In the genomic region with DNA sequence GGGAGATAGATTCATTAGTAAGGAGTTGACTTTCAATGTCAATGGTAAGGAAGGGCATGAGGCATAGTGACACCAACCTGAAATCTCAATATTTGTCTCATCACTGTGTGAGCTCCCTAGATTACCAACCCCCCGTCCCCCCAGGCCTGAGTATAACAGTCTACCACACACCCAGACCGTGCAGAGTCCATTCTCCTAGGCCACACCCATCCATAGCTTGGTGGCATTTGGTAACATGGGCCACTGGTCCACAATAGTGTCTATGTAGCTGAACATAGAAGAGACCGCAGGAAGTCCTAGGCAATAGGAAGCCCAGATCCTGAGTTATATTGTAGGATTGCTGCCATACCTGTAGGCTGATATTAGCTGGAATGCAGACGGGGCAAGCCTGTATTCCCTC, we compare ENCODE assay signal across 25 mouse cellular contexts.
DNase-seq lines count a peak whose midpoint lies in the region; ATAC-seq lines count a peak whose summit lies in the region.
"Had no signal": no experiment of that assay in that cellular context is flagged by ENCODE, and none has a peak within 500 bp of the region (broad histone marks: within the 10 kb centered on the region; RNA-seq: fewer than 3 reads in every experiment).

No protein-coding gene starts in this region.

- no peaks in the 10 kb centered on the region for H3K27me3 ChIP-seq in hindbrain, embryonic 12.5 days
- no peaks in the 10 kb centered on the region for H3K27me3 ChIP-seq in hindbrain, embryonic 11.5 days (ENCODE audit: control insufficient read depth, insufficient read depth, low read length)
- H3K27me3 ChIP-seq in midbrain, embryonic 10.5 days (ENCODE audit: low read depth, poor library complexity, severe bottlenecking), result peaks cover 13% of the 10 kb centered on the region
- no peaks in the 10 kb centered on the region for H3K27me3 ChIP-seq in midbrain, embryonic 13.5 days
- no peaks in the 10 kb centered on the region for H3K27me3 ChIP-seq in intestine, embryonic 16.5 days (replicated peaks; ENCODE audit: control insufficient read depth, insufficient read depth, low read length)
- H3K27me3 ChIP-seq: embryonic facial prominence, embryonic 15.5 days; limb, embryonic 15.5 days; midbrain, embryonic 15.5 days; neural tube, embryonic 12.5 days had no signal

- no peaks in the 10 kb centered on the region for H3K9me3 ChIP-seq in hindbrain, embryonic 12.5 days (replicated peaks)
- no peaks in the 10 kb centered on the region for H3K9me3 ChIP-seq in hindbrain, embryonic 11.5 days (ENCODE audit: control insufficient read depth, low read length)
- H3K9me3 ChIP-seq in midbrain, embryonic 10.5 days (replicated peaks), result no peaks in the 10 kb centered on the region
- H3K9me3 ChIP-seq in midbrain, embryonic 13.5 days, result no peaks in the 10 kb centered on the region
- 0 out of 2 replicates have a peak, but pooled peaks cover 2% of the 10 kb centered on the region for H3K9me3 ChIP-seq in intestine, embryonic 16.5 days (ENCODE audit: control insufficient read depth, low read length)
- H3K9me3 ChIP-seq: embryonic facial prominence, embryonic 15.5 days; forebrain, embryonic 12.5 days; limb, embryonic 15.5 days; liver, embryonic 13.5 days; midbrain, embryonic 15.5 days; neural tube, embryonic 12.5 days had no signal

- ATAC-seq in hindbrain, embryonic 12.5 days (ENCODE audit: low FRiP score), result no peak
- no peak for ATAC-seq in hindbrain, embryonic 11.5 days (ENCODE audit: low FRiP score)
- ATAC-seq in midbrain, embryonic 13.5 days, result no peak
- peak; percentile 52; the same call in 1 of the 2 replicates for ATAC-seq in intestine, embryonic 16.5 days
- ATAC-seq: hindbrain, postnatal 0 days; midbrain, embryonic 15.5 days had no signal

- no peak overlapping the region for H3K4me3 ChIP-seq in hindbrain, embryonic 12.5 days
- no peak overlapping the region for H3K4me3 ChIP-seq in hindbrain, embryonic 11.5 days (ENCODE audit: low read depth, low read length)
- H3K4me3 ChIP-seq in midbrain, embryonic 10.5 days, result no peak overlapping the region
- no peak overlapping the region for H3K4me3 ChIP-seq in midbrain, embryonic 13.5 days (replicated peaks)
- H3K4me3 ChIP-seq in intestine, embryonic 16.5 days (ENCODE audit: low read length), result no peak overlapping the region
- H3K4me3 ChIP-seq: embryonic facial prominence, embryonic 15.5 days; forebrain, embryonic 12.5 days; limb, embryonic 10.5 days; limb, embryonic 15.5 days; liver, embryonic 13.5 days; midbrain, embryonic 15.5 days; neural tube, embryonic 12.5 days had no signal

- WGBS in hindbrain, embryonic 12.5 days, result 80% methylated on average over 4 of the region's 4 CpGs
- whole genome bisulfite sequencing in hindbrain, embryonic 11.5 days, result 81% methylated on average over 4 of the region's 4 CpGs
- WGBS in midbrain, embryonic 10.5 days, result 85% methylated on average over 4 of the region's 4 CpGs
- WGBS in midbrain, embryonic 13.5 days, result 92% methylated on average over 4 of the region's 4 CpGs
- WGBS in intestine, embryonic 16.5 days, result 83% methylated on average over 4 of the region's 4 CpGs

- H3K4me2 ChIP-seq in hindbrain, embryonic 12.5 days (replicated peaks), result no peak overlapping the region
- H3K4me2 ChIP-seq in hindbrain, embryonic 11.5 days (replicated peaks; ENCODE audit: low read depth, low read length), result no peak overlapping the region
- no peak overlapping the region for H3K4me2 ChIP-seq in midbrain, embryonic 13.5 days (replicated peaks)
- no peak overlapping the region for H3K4me2 ChIP-seq in intestine, embryonic 16.5 days (ENCODE audit: low read depth, low read length)
- H3K4me2 ChIP-seq: embryonic facial prominence, embryonic 15.5 days; forebrain, embryonic 12.5 days; heart, embryonic 11.5 days; limb, embryonic 15.5 days; liver, embryonic 13.5 days; midbrain, embryonic 15.5 days had no signal

- no peak overlapping the region for H3K9ac ChIP-seq in hindbrain, embryonic 12.5 days
- no peak overlapping the region for H3K9ac ChIP-seq in hindbrain, embryonic 11.5 days (ENCODE audit: low read depth, low read length)
- no peak overlapping the region for H3K9ac ChIP-seq in midbrain, embryonic 13.5 days (replicated peaks)
- no peak overlapping the region for H3K9ac ChIP-seq in intestine, embryonic 16.5 days (ENCODE audit: low read depth, low read length)
- H3K9ac ChIP-seq: embryonic facial prominence, embryonic 15.5 days; forebrain, embryonic 12.5 days; limb, embryonic 15.5 days; liver, embryonic 13.5 days; midbrain, embryonic 15.5 days; neural tube, embryonic 12.5 days had no signal

- no peak for DNase-seq in hindbrain, embryonic 11.5 days (ENCODE audit: low spot score)
- DNase-seq in midbrain, embryonic 10.5 days (ENCODE audit: low spot score), result no peak
- no peak for DNase-seq in layer of hippocampus, postnatal 14 days (ENCODE audit: low spot score in 2 of 2)
- DNase-seq: adrenal gland, postnatal 25 days; cerebellum, adult 11-12 months; cerebellum, adult 9-11 months; gastrocnemius, postnatal 10 days; heart, postnatal 36 days; kidney, adult 11 months; liver, embryonic 13.5 days; lung, adult 2 months; right cerebral cortex, postnatal 4 days; thymus, postnatal 4 days had no signal

- H3K36me3 ChIP-seq in hindbrain, embryonic 12.5 days, result no peaks in the 10 kb centered on the region
- no peaks in the 10 kb centered on the region for H3K36me3 ChIP-seq in hindbrain, embryonic 11.5 days (ENCODE audit: control insufficient read depth, insufficient read depth, low read length)
- H3K36me3 ChIP-seq in midbrain, embryonic 10.5 days, result no peaks in the 10 kb centered on the region
- H3K36me3 ChIP-seq in midbrain, embryonic 13.5 days, result no peaks in the 10 kb centered on the region
- no peaks in the 10 kb centered on the region for H3K36me3 ChIP-seq in intestine, embryonic 16.5 days (ENCODE audit: control insufficient read depth, insufficient read depth, low read length)
- H3K36me3 ChIP-seq: embryonic facial prominence, embryonic 15.5 days; forebrain, embryonic 12.5 days; limb, embryonic 10.5 days; limb, embryonic 15.5 days; liver, embryonic 13.5 days; midbrain, embryonic 15.5 days; neural tube, embryonic 12.5 days had no signal

- H3K4me1 ChIP-seq in hindbrain, embryonic 12.5 days, result peaks cover 35% of the 10 kb centered on the region
- H3K4me1 ChIP-seq in hindbrain, embryonic 11.5 days (replicated peaks; ENCODE audit: control insufficient read depth, insufficient read depth, low read length), result peaks cover 4% of the 10 kb centered on the region; the same call in 1 of the 2 replicates
- H3K4me1 ChIP-seq in midbrain, embryonic 10.5 days, result peaks cover 31% of the 10 kb centered on the region
- peaks cover 18% of the 10 kb centered on the region for H3K4me1 ChIP-seq in midbrain, embryonic 13.5 days (replicated peaks)
- peaks cover 15% of the 10 kb centered on the region for H3K4me1 ChIP-seq in intestine, embryonic 16.5 days (ENCODE audit: control insufficient read depth, insufficient read depth, low read length)

- 0 out of 2 replicates have a peak overlapping the region, but pooled peaks have one; percentile 55 for H3K27ac ChIP-seq in hindbrain, embryonic 12.5 days
- no peak overlapping the region for H3K27ac ChIP-seq in hindbrain, embryonic 11.5 days (ENCODE audit: low read depth, low read length)
- peak overlapping the region; percentile 24; the same call in 1 of the 2 replicates for H3K27ac ChIP-seq in midbrain, embryonic 10.5 days (replicated peaks)
- no peak overlapping the region for H3K27ac ChIP-seq in midbrain, embryonic 13.5 days
- no peak overlapping the region for H3K27ac ChIP-seq in intestine, embryonic 16.5 days (ENCODE audit: low read length)
- H3K27ac ChIP-seq: embryonic facial prominence, embryonic 15.5 days; forebrain, embryonic 12.5 days; hindbrain, postnatal 0 days; limb, embryonic 15.5 days; liver, embryonic 13.5 days; macrophage; midbrain, embryonic 15.5 days; neural tube, embryonic 12.5 days had no signal

Comparison
In these comparisons a context has a peak if more than half of its experiments do, and no peak if none do; other contexts are left out.
1. H3K27ac ChIP-seq: peak in hindbrain, embryonic 12.5 days (single experiment) and midbrain, embryonic 10.5 days (single experiment); none in hindbrain, embryonic 11.5 days (single experiment), midbrain, embryonic 13.5 days (single experiment) and intestine, embryonic 16.5 days (single experiment).